Mouse (Mus musculus) megakaryocyte, embryonic 14.5 days (primary cell): ENCODE results near the gene Zfp710.

Experiments used
- FLI1 ChIP-seq: IDR thresholded peaks from 2 replicates; pipeline ENCODE4 v1.6.1; 2012; ENCODE audit warnings: low read length, inconsistent platforms, mixed read lengths
- GATA1 ChIP-seq: IDR thresholded peaks from 3 replicates; pipeline ENCODE4 v1.6.1; 2012; ENCODE audit warnings: mixed read lengths, low read length, inconsistent platforms, borderline replicate concordance

DNA sequence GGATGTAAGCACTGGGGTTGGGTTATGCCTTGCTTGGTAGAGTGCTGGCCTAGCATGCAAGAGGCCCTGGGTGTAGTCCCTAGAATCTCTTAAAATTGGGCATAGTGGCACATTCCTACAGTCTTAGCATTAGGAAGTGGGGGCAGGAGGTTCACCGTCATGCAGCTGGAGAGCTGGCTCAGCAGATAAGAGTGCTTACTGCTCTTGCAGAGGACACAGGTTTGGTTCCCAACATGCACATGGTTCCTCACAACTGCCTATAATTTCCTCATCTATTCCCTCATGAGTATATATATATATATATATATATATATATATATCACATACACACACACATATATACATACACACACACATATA, 110.5 kb downstream of the Zfp710 start:
- TF ChIP-seq GATA1 (no peak), FLI1 (no peak)
